Mouse (Mus musculus) CH12.LX (cell line): ENCODE measurements around the gene Syt10.

Experiments
- CHD1 ChIP-seq: IDR thresholded peaks from 2 replicates; pipeline ENCODE4 v1.6.1; 2012; ENCODE audit warnings: low read depth, low read length, improper control_type of control experiment, inconsistent platforms
- CHD2 ChIP-seq: IDR thresholded peaks from 2 replicates; pipeline ENCODE4 v1.6.1; 2011; ENCODE audit warnings: low read length, improper control_type of control experiment
- CTCF ChIP-seq, 2 experiments: IDR thresholded peaks in 1 of 2; conservative IDR thresholded peaks in 1 of 2; 2 replicates each; pipeline ENCODE4 v1.5.1; 2011 to 2012; ENCODE audit warnings: low read depth in 2 of 2, low read length in 2 of 2, improper control_type of control experiment in 1 of 2, inconsistent platforms in 1 of 2, mild to moderate bottlenecking in 1 of 2, moderate library complexity in 1 of 2
- ELF1 ChIP-seq: IDR thresholded peaks from 2 replicates; pipeline ENCODE4 v1.6.1; 2014; ENCODE audit warnings: low read depth, mild to moderate bottlenecking, inconsistent platforms, low read length, improper control_type of control experiment
- EP300 ChIP-seq: IDR thresholded peaks from 2 replicates; pipeline ENCODE4 v1.6.1; 2011; ENCODE audit warnings: low read length, improper control_type of control experiment
- HCFC1 ChIP-seq: IDR thresholded peaks from 2 replicates; pipeline ENCODE4 v1.6.1; 2012; ENCODE audit warnings: low read depth, mild to moderate bottlenecking, inconsistent platforms, low read length, improper control_type of control experiment
- MEF2A ChIP-seq: IDR thresholded peaks from 2 replicates; pipeline ENCODE4 v1.6.1; 2014; ENCODE audit warnings: low read depth, mild to moderate bottlenecking, inconsistent platforms, low read length, improper control_type of control experiment, borderline replicate concordance
- POLR2A ChIP-seq: IDR thresholded peaks from 2 replicates; pipeline ENCODE4 v1.6.1; 2011; ENCODE audit warnings: low read depth, mild to moderate bottlenecking, improper control_type of control experiment, low read length
- TCF12 ChIP-seq: IDR thresholded peaks from 2 replicates; pipeline ENCODE4 v1.6.1; 2014; ENCODE audit warnings: low read depth, mild to moderate bottlenecking, inconsistent platforms, low read length, improper control_type of control experiment
- USF1 ChIP-seq: IDR thresholded peaks from 2 replicates; pipeline ENCODE4 v1.6.1; 2014; ENCODE audit warnings: low read depth, mild to moderate bottlenecking, inconsistent platforms, low read length, improper control_type of control experiment

- TF ChIP-seq MEF2A = no peak
- TF ChIP-seq CTCF (conservative IDR thresholded peaks at IDR 0.05 in 1 of 2, IDR thresholded peaks at IDR 0.05 in 1 of 2; ENCODE audit: low read depth in 2 of 2, low read length in 2 of 2) = no peak
- TF ChIP-seq POLR2A = no peak
- TF ChIP-seq EP300 = no peak
- TF ChIP-seq USF1 = no peak
- TF ChIP-seq ELF1 = no peak
- TF ChIP-seq CHD2 = no peak
- TF ChIP-seq TCF12 = no peak
- no peak for TF ChIP-seq HCFC1
- no peak for TF ChIP-seq CHD1
Observed at GRCm38 (mm10) chr15:89779928-89780327, 61.7 kb downstream of the Syt10 start.
